Mouse (Mus musculus) testis, postnatal 14 days (tissue): ENCODE data around the gene Ugt1a9.
"Not testable (repeated sequence)": the region's sequence is repeated elsewhere in the genome, so short reads cannot be mapped to it uniquely, and the experiment has no call there.

Experiments
- DNase-seq: peaks from one replicate; pipeline ENCODE4 v3.0.0; 2021; ENCODE audit warnings: low spot score

Ugt1a9 gene

DNA sequence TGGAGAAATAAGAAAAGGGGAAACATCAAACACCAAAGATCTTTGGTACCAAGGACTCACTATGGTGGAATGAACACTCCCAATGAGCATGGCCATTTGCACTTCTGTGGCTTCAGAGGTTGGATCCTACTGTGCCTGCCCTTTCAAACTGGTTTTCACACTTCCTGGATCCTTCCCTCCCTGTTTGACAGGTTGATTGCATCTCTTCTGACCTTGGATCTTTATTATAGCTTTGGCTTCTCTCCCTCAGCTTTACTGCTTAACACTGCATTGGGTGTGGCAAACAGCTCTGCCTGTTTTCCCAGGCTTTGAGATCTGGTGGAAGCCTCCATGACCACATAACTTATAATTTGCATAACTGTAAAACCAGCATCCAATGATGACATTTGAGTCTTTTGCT, 149.7 kb downstream of the Ugt1a9 start:
- DNase-seq = no peak

DNA sequence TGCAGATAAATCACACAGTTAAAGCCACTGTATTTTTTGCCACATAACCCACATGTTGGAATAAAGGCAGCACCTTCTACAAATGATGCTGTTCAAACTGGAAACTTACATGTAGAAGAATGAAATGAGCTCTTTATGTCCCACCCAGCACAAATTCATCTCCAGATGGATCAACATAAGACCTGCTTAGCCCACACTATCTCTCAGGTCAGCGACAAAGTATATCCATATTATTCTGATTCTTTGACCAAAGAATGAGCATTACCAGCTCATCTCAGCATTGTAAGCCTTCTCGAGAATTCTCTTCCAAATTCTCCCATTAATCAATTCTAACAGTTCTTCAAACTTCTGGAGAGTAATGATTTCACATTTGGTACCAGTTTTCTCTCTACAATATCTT, 151.6 kb downstream of the Ugt1a9 start:
- DNase-seq = no peak

DNA sequence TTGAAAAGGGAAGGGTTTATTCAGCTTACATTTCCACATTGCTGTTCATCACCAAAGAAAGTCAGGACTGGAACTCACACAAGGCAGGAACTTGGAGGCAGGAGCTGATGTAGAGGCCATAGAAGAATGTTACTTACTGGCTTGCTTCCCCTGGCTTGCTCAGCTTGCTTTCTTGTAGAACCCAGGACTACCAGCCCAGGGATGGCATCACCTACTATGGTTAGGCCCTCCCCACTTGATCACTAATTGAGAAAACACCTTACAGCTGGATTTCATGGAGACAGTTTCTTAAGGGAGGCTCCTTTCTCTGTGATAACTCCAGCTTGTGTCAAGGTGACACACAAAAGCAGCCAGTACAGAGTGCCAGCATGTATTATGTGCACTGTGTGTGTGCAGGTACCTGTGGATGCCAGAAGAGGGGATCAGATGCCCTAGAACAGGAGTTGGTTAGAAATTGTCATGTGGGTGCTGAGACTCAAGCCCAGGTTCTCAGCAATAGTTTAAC, 152.5 kb downstream of the Ugt1a9 start:
- peak; percentile 12 for DNase-seq

DNA sequence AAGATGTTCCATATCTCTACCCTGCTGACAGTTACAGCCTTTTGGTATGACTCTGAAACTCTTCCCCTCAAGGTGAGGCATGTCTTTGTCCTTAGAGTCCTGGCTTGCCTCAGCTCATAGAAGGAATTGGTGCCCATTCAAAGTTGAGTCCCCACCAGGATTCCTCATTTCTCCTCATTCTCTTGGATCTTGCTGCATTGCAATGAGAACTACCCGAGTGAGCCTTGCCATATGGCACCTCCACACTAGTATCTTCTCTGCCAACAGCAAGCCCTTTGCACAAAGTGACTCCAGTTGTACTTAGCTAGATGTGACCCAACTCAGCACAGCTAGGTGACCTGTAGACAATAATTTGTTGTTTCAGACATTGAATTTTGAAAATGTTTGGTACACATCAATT, 153.0 kb downstream of the Ugt1a9 start:
- peak; percentile 18 for DNase-seq

- peak; percentile 24 for DNase-seq
Measured at GRCm38 (mm10) chr1:88224029-88224776, 153.6 kb downstream of the Ugt1a9 start.

DNA sequence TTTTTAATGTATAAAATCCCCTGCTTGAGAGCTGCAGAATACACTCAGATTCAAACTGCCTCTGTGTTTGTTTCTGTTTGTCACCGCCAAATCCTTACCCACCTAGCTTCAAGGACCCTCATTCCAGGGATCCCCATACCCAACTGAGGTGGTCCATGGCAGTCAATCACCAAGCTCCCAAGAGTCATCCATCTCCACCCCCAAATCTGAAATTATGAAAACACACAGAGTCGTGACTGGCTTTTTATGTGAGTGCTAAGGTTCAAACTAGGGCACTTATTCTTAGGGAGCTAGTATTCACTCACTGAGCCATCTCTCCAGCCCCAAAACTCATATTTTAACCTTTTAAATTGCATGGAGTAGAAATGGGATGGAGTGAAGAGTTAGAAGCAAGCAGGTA, 154.7 kb downstream of the Ugt1a9 start:
- not testable (repeated sequence) for DNase-seq

DNA sequence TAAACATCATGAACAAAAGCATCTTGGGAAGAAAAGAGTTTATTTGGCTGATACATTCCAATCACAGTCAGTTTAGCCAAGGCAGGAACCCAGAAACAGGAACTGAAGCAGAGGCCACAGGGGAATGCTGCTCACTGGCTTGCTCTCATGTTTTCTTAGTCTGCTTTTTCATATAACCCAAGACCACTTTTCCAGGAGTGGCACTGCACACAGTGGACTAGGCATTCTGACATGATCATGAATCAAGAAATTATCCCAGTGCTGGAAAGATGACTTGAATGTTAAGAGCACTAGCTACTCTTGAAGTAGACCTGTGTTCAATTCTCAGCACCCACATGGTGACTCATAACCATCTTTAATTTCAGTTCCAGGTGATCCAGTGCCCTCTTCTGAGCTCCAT, 155.1 kb downstream of the Ugt1a9 start:
- no peak for DNase-seq

GRCm38 (mm10) chr1:88226670-88227379, 156.2 kb downstream of the Ugt1a9 start, which contains the start of gene Mroh2a:
Gene Mroh2a, plus strand, starts transcription at chr1:88226986.
- DNase-seq = peak; percentile 8

DNA sequence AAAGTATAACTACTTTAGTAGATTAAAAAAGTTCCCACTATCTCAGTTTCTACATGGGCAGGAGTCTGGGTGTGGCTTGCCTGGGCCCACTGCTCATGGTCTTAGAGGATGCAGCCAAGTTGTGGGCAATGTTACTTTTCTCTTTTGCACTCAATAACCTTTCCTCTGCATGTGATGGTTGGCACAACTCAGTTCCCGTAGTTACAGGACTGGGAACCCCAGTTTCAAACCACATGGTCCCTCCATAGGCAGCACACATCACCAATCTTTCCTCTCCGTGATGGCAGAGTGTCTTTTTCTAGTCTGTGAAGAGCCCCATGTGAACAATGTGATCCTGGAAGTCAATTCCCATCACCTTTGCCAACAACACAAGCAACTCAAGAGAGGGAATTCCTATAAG, 156.9 kb downstream of the Ugt1a9 start:
- DNase-seq = no peak

GRCm38 (mm10) chr1:88228121-88228520, 157.5 kb downstream of the Ugt1a9 start:
- DNase-seq = no peak

DNA sequence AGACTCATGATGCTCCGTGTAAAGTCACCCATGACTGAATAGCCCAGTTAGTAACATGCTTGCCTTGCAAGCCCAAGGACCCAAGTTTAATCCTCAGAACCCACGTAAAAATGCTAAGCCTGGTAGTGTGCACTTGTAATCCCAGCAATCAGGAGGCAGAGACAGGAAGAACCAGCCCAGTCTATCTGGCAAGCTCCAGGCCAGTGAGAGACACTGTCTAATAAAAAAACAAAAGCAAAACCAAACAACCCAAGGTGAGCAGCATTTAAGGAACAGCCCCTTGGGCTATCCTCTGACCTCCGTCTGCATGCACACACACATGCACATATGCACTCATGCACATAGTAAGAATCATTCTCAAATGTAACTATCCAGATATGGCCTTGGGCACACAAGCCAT, 159.0 kb downstream of the Ugt1a9 start:
- DNase-seq = no peak

DNA sequence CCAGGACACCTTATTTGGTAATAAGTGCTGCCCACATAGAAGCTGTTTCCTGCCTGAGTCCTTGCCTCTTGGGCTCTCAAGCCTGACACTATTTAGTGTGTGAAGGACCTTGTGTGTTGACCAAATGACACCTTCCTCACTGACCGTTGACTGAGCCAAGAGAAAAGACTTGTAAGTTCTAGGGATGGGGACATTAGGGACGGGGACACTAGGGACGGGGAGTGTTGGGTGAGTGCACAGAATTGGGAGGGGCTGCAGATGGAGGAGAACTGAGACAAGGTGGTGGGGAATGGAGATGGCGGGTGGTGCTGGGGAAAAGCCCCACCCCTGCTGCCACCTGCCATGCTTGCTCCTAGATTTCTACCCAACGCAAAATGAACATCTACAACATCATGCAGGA, 159.4 kb downstream of the Ugt1a9 start:
- DNase-seq = no peak

- DNase-seq = no peak
Measured at GRCm38 (mm10) chr1:88230421-88230820, 159.8 kb downstream of the Ugt1a9 start.

DNA sequence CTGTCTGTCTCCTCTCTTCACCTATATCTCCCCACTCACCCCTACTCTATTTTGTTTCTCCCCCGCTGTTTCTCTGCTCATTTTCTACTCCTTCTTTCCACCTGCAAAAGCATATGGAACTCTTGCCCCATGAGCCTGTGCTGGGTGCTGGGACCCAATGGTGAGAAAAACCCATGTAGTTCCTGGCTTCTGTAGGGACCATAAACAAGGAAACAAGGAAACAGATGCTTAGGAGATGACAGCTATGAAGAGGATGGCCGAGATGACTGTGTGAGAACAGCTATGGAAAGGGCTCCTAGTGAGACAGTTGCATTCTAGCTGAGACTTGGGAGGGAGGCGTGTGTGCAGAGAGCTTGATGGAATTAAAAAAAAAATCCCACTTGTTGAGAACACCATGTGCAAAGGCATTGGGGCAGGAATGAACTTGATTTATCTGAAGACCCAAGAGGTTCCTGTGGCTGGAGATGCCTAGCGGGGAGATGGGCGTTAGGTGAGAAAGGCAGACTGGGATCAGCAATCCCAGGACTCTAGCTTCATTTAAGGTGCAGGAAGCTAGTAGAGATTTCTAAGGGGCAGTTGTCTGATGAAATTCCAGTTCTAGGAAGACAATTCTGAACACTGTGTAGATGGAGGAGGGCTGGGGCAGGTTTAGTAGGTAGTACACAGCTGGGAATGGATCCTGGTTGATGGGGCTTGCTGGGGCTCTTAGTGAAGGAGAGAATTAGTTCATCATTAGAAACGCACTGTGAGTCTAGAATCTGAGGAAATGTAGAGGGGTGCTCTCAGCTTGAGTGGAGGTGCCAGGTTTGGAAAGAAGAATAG, 160.6 kb downstream of the Ugt1a9 start:
- no peak for DNase-seq

DNA sequence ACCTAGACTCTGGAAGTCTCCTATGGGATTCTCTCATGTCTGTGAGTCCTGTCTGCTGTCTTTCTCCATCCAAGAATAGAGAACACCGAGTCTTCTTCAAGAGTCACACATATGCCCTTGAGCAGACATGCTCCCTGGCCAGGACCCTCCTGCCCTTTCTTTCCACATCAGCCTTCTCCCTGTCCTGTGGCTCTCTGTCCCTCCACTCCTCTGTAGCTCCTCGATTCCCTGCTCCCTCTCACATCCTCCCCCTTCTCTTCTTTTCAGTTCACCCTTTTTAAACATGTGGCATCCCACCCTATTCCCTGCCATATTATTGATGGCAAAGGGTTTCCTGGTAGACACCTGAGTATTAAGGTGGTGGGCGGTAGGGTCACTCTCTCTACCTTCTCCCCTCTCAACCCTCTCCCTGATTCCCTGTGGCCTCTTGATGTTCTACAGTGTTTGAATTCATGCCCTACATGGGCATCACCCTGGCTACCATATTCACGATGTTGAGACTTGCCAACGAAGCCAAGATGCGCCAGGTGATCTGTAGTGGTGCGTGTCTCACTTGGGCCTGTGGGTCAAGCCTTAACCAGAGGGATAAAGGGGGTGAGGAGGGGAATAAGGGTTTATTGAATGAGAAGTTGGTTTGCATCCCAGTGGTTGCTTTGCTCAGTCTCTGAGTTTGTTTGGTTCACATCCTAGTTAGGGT, 161.4 kb downstream of the Ugt1a9 start:
- DNase-seq = no peak

- DNase-seq = no peak
Measured at GRCm38 (mm10) chr1:88232664-88233380, 162.2 kb downstream of the Ugt1a9 start.

- no peak for DNase-seq
Measured at GRCm38 (mm10) chr1:88233421-88234247, 163.0 kb downstream of the Ugt1a9 start.

DNA sequence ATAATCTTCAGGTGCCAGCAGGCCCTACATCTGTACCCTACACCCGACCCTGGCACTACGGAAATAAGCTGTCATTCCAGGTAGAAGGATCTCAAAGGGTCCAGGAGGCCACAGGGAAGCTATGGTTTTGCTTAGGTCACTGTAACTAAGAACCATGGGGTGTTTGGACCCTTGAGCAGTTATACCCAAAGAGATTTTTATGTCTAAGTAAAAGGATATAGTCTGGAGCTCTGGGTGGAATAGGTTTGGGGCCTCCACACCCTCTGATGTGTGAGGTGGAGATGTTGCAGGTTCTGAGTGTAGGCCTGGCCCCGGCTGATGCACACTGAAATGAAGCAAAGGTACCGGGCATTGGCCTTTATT, 163.6 kb downstream of the Ugt1a9 start:
- no peak for DNase-seq

DNA sequence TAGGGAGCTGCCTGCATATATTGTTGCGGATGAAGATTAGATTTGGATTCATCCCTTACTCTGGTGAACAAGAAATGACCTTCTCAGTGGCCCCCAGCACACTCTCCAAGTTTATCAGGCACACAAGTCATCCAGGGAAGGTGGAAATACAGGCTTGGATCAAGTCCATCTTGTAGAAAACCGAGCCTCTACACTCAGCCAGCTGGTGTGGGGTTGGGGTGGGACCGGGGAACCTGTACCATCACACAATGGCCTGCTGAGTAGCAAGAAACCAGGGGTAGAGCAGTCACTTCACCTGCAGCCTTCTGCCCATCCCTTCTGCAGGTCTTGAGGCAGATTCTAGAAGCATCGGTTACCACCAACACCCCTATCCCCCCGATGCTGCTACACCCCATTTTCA, 164.0 kb downstream of the Ugt1a9 start:
- DNase-seq = no peak
